14 mouse cellular contexts compared by ENCODE assay signal in the genomic region with DNA sequence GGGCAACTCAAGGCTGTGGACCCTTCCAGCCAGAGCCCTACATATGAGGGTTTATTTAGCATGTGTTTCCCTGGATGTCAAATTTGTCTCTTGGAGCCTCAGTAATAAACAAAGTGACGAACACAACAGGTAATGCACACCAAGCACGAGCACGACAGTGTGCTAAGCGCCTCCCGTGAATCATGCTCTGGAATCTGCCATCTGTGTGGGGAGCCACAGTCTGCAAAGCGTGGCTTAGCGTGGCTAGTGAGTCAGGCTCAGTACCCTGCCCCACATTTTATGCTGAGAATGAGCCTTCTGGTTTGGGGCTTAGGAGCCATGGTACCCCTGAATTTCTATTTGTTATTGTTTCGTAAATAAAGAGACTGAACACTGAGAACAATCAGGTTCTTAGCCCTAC.
"Had no signal": no experiment of that assay in that cellular context is flagged by ENCODE, and none has a peak within 500 bp of the region (broad histone marks: within the 10 kb centered on the region; RNA-seq: fewer than 3 reads in every experiment).

No protein-coding gene starts in this region.

- DNase-seq: gastrocnemius, postnatal 14 days; gastrocnemius, postnatal 36 days; heart, adult 2 months; heart, postnatal 4 days; kidney, adult 18-20 months; kidney, adult 8-10 months; kidney, postnatal 10 days; kidney, postnatal 25 days; kidney, postnatal 4 days had no signal

- ATAC-seq: hindbrain, embryonic 16.5 days; inflammation-experienced regulatory T-cells, adult 6 months; intestine, embryonic 15.5 days; intestine, postnatal 0 days; liver, embryonic 12.5 days had no signal
